ENCODE assay signal across 30 mouse cellular contexts in genomic region chr2:6042644-6043043, GRCm38 (mm10).
A peak's percentile ranks its signal among the peaks of the same experiment; 100 is the strongest.
DNase-seq lines count a peak whose midpoint lies in the region; ATAC-seq lines count a peak whose summit lies in the region.
"Had no signal": no experiment of that assay in that cellular context is flagged by ENCODE, and none has a peak within 500 bp of the region (broad histone marks: within the 10 kb centered on the region; RNA-seq: fewer than 3 reads in every experiment).

No protein-coding gene starts in this region.

- no peaks in the 10 kb centered on the region for H3K27me3 ChIP-seq in midbrain, embryonic 16.5 days (ENCODE audit: control insufficient read depth, insufficient read depth, low read depth, low read length)
- H3K27me3 ChIP-seq: embryonic facial prominence, embryonic 13.5 days; forebrain, embryonic 15.5 days; hindbrain, embryonic 15.5 days; kidney, embryonic 15.5 days; limb, embryonic 12.5 days; liver, embryonic 15.5 days; neural tube, embryonic 13.5 days; Patski had no signal

- peak; percentile 12 for DNase-seq in layer of hippocampus, adult 11-12 months (ENCODE audit: low spot score)
- no peak for DNase-seq in layer of hippocampus, postnatal 36 days
- peak; percentile 49 for DNase-seq in cerebellum, adult 11 months
- DNase-seq in cerebellum, adult 8-10 months: peak; percentile 54
- DNase-seq in cerebellum, postnatal 25 days: peak; percentile 63 to 77
- DNase-seq in adrenal gland, postnatal 10 days: no peak
- DNase-seq: adrenal gland, postnatal 14 days; gastrocnemius, postnatal 10 days; heart, postnatal 14 days; kidney, adult 18-20 months; kidney, postnatal 25 days; lung, embryonic 14.5 days; lung, postnatal 14 days; spleen, adult 18-20 months; thymus, adult 18-20 months; thymus, postnatal 25 days had no signal

- ATAC-seq in midbrain, embryonic 16.5 days: no peak
- no peak for ATAC-seq in monocyte, adult 5-6 weeks (replicated peaks; ENCODE audit: insufficient number of reproducible peaks, low FRiP score, low TSS enrichment, poor library complexity, severe bottlenecking)
- ATAC-seq: forebrain, embryonic 15.5 days; Patski had no signal

- H3K9me3 ChIP-seq in midbrain, embryonic 16.5 days (replicated peaks; ENCODE audit: control insufficient read depth, low read length, poor library complexity, severe bottlenecking): no peaks in the 10 kb centered on the region
- H3K9me3 ChIP-seq: embryonic facial prominence, embryonic 13.5 days; forebrain, embryonic 10.5 days; forebrain, embryonic 15.5 days; hindbrain, embryonic 10.5 days; hindbrain, embryonic 15.5 days; kidney, embryonic 15.5 days; limb, embryonic 12.5 days; liver, embryonic 15.5 days; midbrain, embryonic 10.5 days; neural tube, embryonic 13.5 days had no signal

- no peak overlapping the region for H3K4me2 ChIP-seq in midbrain, embryonic 16.5 days (ENCODE audit: low read length)
- H3K4me2 ChIP-seq: embryonic facial prominence, embryonic 13.5 days; forebrain, embryonic 15.5 days; hindbrain, embryonic 15.5 days; kidney, embryonic 15.5 days; limb, embryonic 12.5 days; liver, embryonic 15.5 days; lung, embryonic 14.5 days; neural tube, embryonic 13.5 days had no signal

- no peak overlapping the region for H3K4me3 ChIP-seq in midbrain, embryonic 16.5 days (ENCODE audit: low read depth, low read length)
- H3K4me3 ChIP-seq: embryonic facial prominence, embryonic 13.5 days; forebrain, embryonic 10.5 days; forebrain, embryonic 15.5 days; hindbrain, embryonic 10.5 days; hindbrain, embryonic 15.5 days; kidney, embryonic 15.5 days; layer of hippocampus, adult 2 months; limb, embryonic 12.5 days; liver, embryonic 15.5 days; midbrain, embryonic 10.5 days; neural tube, embryonic 13.5 days had no signal

- H3K4me1 ChIP-seq in midbrain, embryonic 16.5 days (ENCODE audit: control insufficient read depth, insufficient read depth, low read length): no peaks in the 10 kb centered on the region
- H3K4me1 ChIP-seq: embryonic facial prominence, embryonic 13.5 days; forebrain, embryonic 10.5 days; forebrain, embryonic 15.5 days; hindbrain, embryonic 10.5 days; hindbrain, embryonic 15.5 days; kidney, embryonic 15.5 days; limb, embryonic 12.5 days; liver, embryonic 15.5 days; midbrain, embryonic 10.5 days; neural tube, embryonic 13.5 days had no signal

- H3K9ac ChIP-seq in midbrain, embryonic 16.5 days (ENCODE audit: low read depth, low read length): no peak overlapping the region
- H3K9ac ChIP-seq: embryonic facial prominence, embryonic 13.5 days; forebrain, embryonic 15.5 days; hindbrain, embryonic 15.5 days; kidney, embryonic 15.5 days; limb, embryonic 12.5 days; liver, embryonic 15.5 days; lung, embryonic 14.5 days; neural tube, embryonic 13.5 days had no signal

- WGBS in midbrain, embryonic 16.5 days: 95% methylated on average over 1 of the region's 1 CpGs

- H3K36me3 ChIP-seq in midbrain, embryonic 16.5 days (ENCODE audit: control insufficient read depth, insufficient read depth, low read length): no peaks in the 10 kb centered on the region

- H3K27ac ChIP-seq in midbrain, embryonic 16.5 days (ENCODE audit: low read length): no peak overlapping the region
- H3K27ac ChIP-seq: embryonic facial prominence, embryonic 13.5 days; forebrain, embryonic 10.5 days; forebrain, embryonic 15.5 days; hindbrain, embryonic 10.5 days; hindbrain, embryonic 15.5 days; kidney, embryonic 15.5 days; layer of hippocampus, adult 2 months; limb, embryonic 12.5 days; liver, embryonic 15.5 days; midbrain, embryonic 10.5 days; neural tube, embryonic 13.5 days had no signal

Comparison
In these comparisons a context has a peak if more than half of its experiments do, and no peak if none do; other contexts are left out.
1. DNase-seq: peak in layer of hippocampus, adult 11-12 months (single experiment), cerebellum, adult 11 months (single experiment), cerebellum, adult 8-10 months (single experiment) and cerebellum, postnatal 25 days (2 of 2); none in layer of hippocampus, postnatal 36 days (0 of 2) and adrenal gland, postnatal 10 days (single experiment).